Mouse (Mus musculus): ENCODE measurements at regions not wholly inside any gene's neighbourhood (a gene's known extent, or its start where the extent isn't known, plus 50 kb on each side); places are given as distances from the start of the nearest gene placed in this dataset.

DNA sequence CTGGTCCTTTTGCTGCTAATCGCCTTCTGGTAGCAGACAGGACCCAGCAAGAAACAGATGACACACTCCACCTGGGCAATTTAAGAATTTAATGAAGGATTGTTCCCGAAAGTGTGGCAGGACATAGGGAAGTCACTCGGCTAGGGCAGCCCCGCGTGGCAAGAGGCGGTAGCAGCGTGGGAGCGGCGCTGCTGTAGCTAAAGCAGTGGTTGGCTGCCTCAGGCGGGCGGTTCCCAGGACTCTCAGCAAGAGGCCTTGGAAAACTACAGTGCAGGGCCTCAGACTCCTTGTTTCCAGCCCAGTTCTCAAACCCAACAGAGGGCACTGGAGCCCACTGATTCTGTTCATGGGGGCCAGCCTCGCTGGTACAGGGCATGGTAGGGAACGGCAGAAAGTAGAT, 154.2 kb upstream of the Usp9x start:
- TF ChIP-seq CTCF (conservative IDR thresholded peaks at IDR 0.05; ENCODE audit: insufficient read depth, insufficient read length, low read depth, low read length) (no peak), POLR2A (IDR thresholded peaks at IDR 0.05; ENCODE audit: low read depth, low read length) (no peak)

Data from kidney, adult 2 months (tissue).